In the genomic region with DNA sequence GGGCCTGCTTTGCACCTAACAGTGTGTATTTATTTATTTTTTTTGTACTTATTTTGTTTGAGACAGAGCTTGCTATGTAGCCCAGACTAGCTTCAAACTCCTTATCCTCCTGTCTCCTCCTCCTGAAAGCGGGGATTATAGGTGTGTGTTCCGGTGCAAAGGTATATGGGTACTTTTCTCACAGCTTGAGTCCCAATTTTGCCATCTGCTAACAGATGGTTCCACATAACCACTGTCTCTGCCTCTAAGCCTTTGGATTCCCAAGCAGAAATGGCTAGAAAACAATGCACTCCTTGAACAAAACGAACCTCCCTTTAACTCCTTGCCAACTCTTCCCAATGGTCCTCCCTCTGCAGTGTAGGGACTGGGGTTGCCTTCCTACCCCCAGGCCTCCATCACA, we compare ENCODE assay signal across 25 mouse cellular contexts.
"Had no signal": no experiment of that assay in that cellular context is flagged by ENCODE, and none has a peak within 500 bp of the region (broad histone marks: within the 10 kb centered on the region; RNA-seq: fewer than 3 reads in every experiment).

No protein-coding gene starts in this region.

- ATAC-seq: liver, embryonic 12.5 days; midbrain, embryonic 13.5 days; midbrain, embryonic 16.5 days had no signal

- H3K27ac ChIP-seq: limb, embryonic 10.5 days; limb, embryonic 13.5 days; liver, embryonic 12.5 days; liver, embryonic 15.5 days; lung, embryonic 15.5 days; midbrain, embryonic 13.5 days; neural tube, embryonic 13.5 days; stomach, postnatal 0 days had no signal

- H3K36me3 ChIP-seq: limb, embryonic 10.5 days; limb, embryonic 13.5 days; liver, embryonic 12.5 days; liver, embryonic 15.5 days; lung, embryonic 15.5 days; midbrain, embryonic 10.5 days; midbrain, embryonic 13.5 days; neural tube, embryonic 13.5 days had no signal

- H3K4me2 ChIP-seq: limb, embryonic 13.5 days; liver, embryonic 12.5 days; liver, embryonic 15.5 days; lung, embryonic 15.5 days; midbrain, embryonic 13.5 days; neural tube, embryonic 13.5 days had no signal

- H3K27me3 ChIP-seq: limb, embryonic 13.5 days; liver, embryonic 15.5 days; lung, embryonic 15.5 days; midbrain, embryonic 13.5 days had no signal

- H3K9ac ChIP-seq: limb, embryonic 13.5 days; liver, embryonic 12.5 days; liver, embryonic 15.5 days; lung, embryonic 15.5 days; midbrain, embryonic 13.5 days; neural tube, embryonic 13.5 days had no signal

- DNase-seq: kidney, adult 9 months; kidney, postnatal 14 days; kidney, postnatal 4 days; layer of hippocampus, postnatal 36 days; liver; lung, adult 18-20 months; lung, postnatal 10 days; lung, postnatal 36 days; retina, postnatal 1 day; right cerebral cortex, postnatal 4 days; thymus, adult 2 months; thymus, postnatal 14 days; thymus, postnatal 4 days had no signal

- H3K4me3 ChIP-seq: limb, embryonic 10.5 days; limb, embryonic 13.5 days; liver, embryonic 12.5 days; liver, embryonic 15.5 days; lung, embryonic 15.5 days; megakaryocyte, embryonic 14.5 days; midbrain, embryonic 10.5 days; midbrain, embryonic 13.5 days; myocyte; neural tube, embryonic 13.5 days had no signal

- H3K4me1 ChIP-seq: limb, embryonic 13.5 days; liver, embryonic 12.5 days; liver, embryonic 15.5 days; lung, embryonic 15.5 days; megakaryocyte, embryonic 14.5 days had no signal

- H3K9me3 ChIP-seq: limb, embryonic 10.5 days; limb, embryonic 13.5 days; liver, embryonic 12.5 days; liver, embryonic 15.5 days; lung, embryonic 15.5 days; midbrain, embryonic 10.5 days; midbrain, embryonic 13.5 days; neural tube, embryonic 13.5 days had no signal
